Mouse (Mus musculus): ENCODE measurements around the gene Usp8. TPM values are rescaled to one million over a fixed set of nuclear protein-coding genes. Genes with fewer than 3 reads are reported as not detected.

The Usp8 gene
- total RNA-seq, 2 experiments from 2014 or later, result 29.5 to 44.0 TPM

GRCm38 (mm10) chr2:126798455-126798854 lies 91.3 kb downstream of the Usp8 start:
- ATAC-seq (replicated peaks; ENCODE audit: low FRiP score, poor library complexity, severe bottlenecking), result no peak

GRCm38 (mm10) chr2:126801980-126802379 lies 94.9 kb downstream of the Usp8 start:
- ATAC-seq (replicated peaks; ENCODE audit: low FRiP score, poor library complexity, severe bottlenecking), result no peak

Other genes with a start within 250 kb of the Usp8 start
- gene Atp8b4, start 206.7 kb upstream of the Usp8 start, total RNA-seq (2015; ENCODE audit: low replicate concordance), result 24.9 and 31.0 TPM in 2 replicates
- gene Atp8b4, start 206.7 kb upstream of the Usp8 start, total RNA-seq (2017; ENCODE audit: low replicate concordance), result 14.8 and 16.6 TPM in 2 replicates
- gene Slc27a2, start 154.9 kb upstream of the Usp8 start, total RNA-seq (2015; ENCODE audit: low replicate concordance), result not detected in 2 replicates
- gene Slc27a2, start 154.9 kb upstream of the Usp8 start, total RNA-seq (2017; ENCODE audit: low replicate concordance), result not detected in 2 replicates
- 2.5 and 42.5 TPM in 2 replicates for gene Hdc, start 88.0 kb upstream of the Usp8 start, total RNA-seq (2015; ENCODE audit: low replicate concordance)
- gene Hdc, start 88.0 kb upstream of the Usp8 start, total RNA-seq (2017; ENCODE audit: low replicate concordance), result 6.0 and 17.5 TPM in 2 replicates
- gene Gabpb1, start 31.0 kb upstream of the Usp8 start, total RNA-seq (2015; ENCODE audit: low replicate concordance), result 27.0 and 62.0 TPM in 2 replicates
- gene Gabpb1, start 31.0 kb upstream of the Usp8 start, total RNA-seq (2017; ENCODE audit: low replicate concordance), result 31.1 and 39.0 TPM in 2 replicates
- gene Usp50, start 76.1 kb downstream of the Usp8 start, total RNA-seq (2015; ENCODE audit: low replicate concordance), result not detected in 2 replicates
- gene Usp50, start 76.1 kb downstream of the Usp8 start, total RNA-seq (2017; ENCODE audit: low replicate concordance), result 0.77 TPM in 1 of 2 replicates, not detected in the other
- 72.9 and 85.1 TPM in 2 replicates for gene Trpm7, start 168.9 kb downstream of the Usp8 start, total RNA-seq (2015; ENCODE audit: low replicate concordance)
- gene Trpm7, start 168.9 kb downstream of the Usp8 start, total RNA-seq (2017; ENCODE audit: low replicate concordance), result 76.2 and 92.4 TPM in 2 replicates
- gene Sppl2a, start 225.9 kb downstream of the Usp8 start, total RNA-seq (2015; ENCODE audit: low replicate concordance), result 22.3 and 36.9 TPM in 2 replicates
- gene Sppl2a, start 225.9 kb downstream of the Usp8 start, total RNA-seq (2017; ENCODE audit: low replicate concordance), result 26.3 and 26.4 TPM in 2 replicates

Data from erythroid progenitor cell, adult 5-6 weeks (primary cell).